Mouse (Mus musculus): Measurements from ENCODE around the gene Luc7l.

DNA sequence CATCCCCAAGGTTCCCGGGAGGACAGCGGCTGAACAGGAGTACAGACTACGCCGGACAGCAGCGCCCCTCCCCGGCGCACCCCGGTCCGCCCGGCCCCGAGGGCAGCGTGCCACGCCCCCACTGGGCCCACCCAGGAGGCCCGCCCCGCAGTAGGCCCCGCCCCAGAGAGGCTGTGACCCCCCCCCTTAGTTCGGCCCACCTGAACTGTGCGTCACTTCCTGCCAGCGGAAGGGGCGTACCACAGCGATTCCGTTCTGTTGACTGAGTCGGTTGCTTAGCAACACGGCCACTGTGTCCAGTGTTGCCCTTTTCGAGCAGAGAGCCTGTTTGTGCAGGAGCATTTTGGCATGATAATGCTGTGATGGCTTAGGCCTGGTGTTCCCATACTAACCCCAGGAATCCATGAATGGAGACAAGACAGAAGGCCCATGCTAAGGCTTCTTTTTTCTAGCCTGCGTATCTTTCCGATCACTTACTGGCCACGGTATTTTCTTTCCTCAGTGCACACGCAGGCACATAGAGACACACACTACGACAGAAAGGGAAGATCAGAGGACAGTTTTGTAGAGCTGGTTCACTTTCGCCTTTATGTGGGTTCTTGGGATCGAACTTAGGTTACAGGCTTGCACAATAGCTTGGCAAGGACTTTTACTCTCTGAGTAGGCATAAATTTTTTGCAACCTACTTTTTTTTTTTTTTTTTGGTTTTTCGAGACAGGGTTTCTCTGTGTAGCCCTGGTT lies 8.4 kb upstream of the Luc7l start, which contains the start of gene Fam234a:
- TF ChIP-seq CTCF (IDR thresholded peaks at IDR 0.05; ENCODE audit: low read depth, low read length) (no peak), GATA1 (IDR thresholded peaks at IDR 0.05; ENCODE audit: borderline replicate concordance, low read length) (no peak), TAL1 (conservative IDR thresholded peaks at IDR 0.05; ENCODE audit: low read depth, low read length) (no peak)

Data from G1E (cell line).